Mouse (Mus musculus): ENCODE measurements around the gene Wdr74. TPM values are rescaled to one million over a fixed set of nuclear protein-coding genes. Genes with fewer than 3 reads are reported as not detected.
A peak's percentile ranks its signal among the peaks of the same experiment; 100 is the strongest.

Wdr74 gene
- polyA plus RNA-seq (2012; rRNA removed), result 55.5 and 57.6 TPM in 2 replicates

- Histone ChIP-seq H3K4me3 (replicated peaks; ENCODE audit: insufficient read depth, low read depth, low read length) (peak within 1 kb of the TSS; percentile 84), H3K27me3 (ENCODE audit: control insufficient read depth, insufficient read depth, low read length) (no peaks in the 10 kb centered on the region), H3K4me1 (ENCODE audit: control insufficient read depth, insufficient read depth, low read length) (peaks cover 2% of the 10 kb centered on the region; the same call in 1 of the 2 replicates), H3K27ac (ENCODE audit: insufficient read depth, low read length) (peak within 1 kb of the TSS; percentile 44; the same call in 1 of the 2 replicates)
- WGBS, result under 1% methylated on average over 32 of the region's 32 CpGs
- peak; percentile 92 to 94 for DNase-seq
- TF ChIP-seq POLR2A (IDR thresholded peaks at IDR 0.05; ENCODE audit: borderline replicate concordance, insufficient read depth, low read length), result peak; percentile 94
- no peak for TF ChIP-seq CTCF (IDR thresholded peaks at IDR 0.05; ENCODE audit: borderline replicate concordance, insufficient read depth, low read depth, low read length)
Measured at GRCm38 (mm10) chr19:8735389-8736159, at the start of gene Wdr74. Gene Wdr74 (plus strand): TSS chr19:8735827.

DNA sequence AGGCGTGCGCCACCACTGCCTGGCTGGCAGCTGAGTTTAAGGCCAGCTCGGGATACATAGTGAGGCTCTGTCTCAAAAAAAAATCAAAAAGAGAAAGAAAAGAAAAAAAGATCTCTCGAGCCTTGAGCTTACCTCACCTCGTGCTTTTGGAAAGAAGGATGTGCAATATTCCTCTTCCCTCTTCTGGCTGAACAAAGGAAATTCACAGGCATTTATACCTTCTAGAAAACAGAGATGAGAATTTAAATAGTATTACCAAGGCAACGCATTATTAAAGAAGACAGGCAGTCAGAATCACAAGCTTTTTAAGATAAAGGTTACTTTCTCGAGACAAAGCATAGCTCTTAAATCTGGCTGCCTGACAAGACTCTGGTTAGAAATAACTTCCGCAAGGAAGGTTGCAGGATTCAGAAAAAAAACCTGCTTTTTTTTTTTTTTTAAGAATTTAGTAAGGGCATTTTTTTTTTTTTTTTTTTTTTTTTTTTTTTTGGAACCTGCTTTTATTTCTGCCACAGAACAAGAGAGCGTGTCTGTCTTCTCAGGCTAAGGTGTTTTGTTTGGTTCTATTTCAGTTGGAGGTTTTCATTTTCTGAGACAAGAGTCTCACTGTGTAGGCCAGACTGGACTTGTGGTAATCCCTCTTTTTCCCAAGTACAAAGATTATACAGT is 43.6 kb upstream of the Wdr74 start:
- 52% methylated on average over 9 of the region's 9 CpGs for WGBS
- no peaks in the 10 kb centered on the region for H3K4me1 ChIP-seq (ENCODE audit: control insufficient read depth, insufficient read depth, low read length)
- TF ChIP-seq POLR2A (IDR thresholded peaks at IDR 0.05; ENCODE audit: borderline replicate concordance, insufficient read depth, low read length) (no peak), CTCF (IDR thresholded peaks at IDR 0.05; ENCODE audit: borderline replicate concordance, insufficient read depth, low read depth, low read length) (no peak)
- H3K27me3 ChIP-seq (ENCODE audit: control insufficient read depth, insufficient read depth, low read length), result no peaks in the 10 kb centered on the region
- no peak for DNase-seq
- H3K27ac ChIP-seq (ENCODE audit: insufficient read depth, low read length), result no peak overlapping the region
- no peak overlapping the region for H3K4me3 ChIP-seq (replicated peaks; ENCODE audit: insufficient read depth, low read depth, low read length)

GRCm38 (mm10) chr19:8692740-8693139 is 42.9 kb upstream of the Wdr74 start:
- no peak overlapping the region for H3K27ac ChIP-seq (ENCODE audit: insufficient read depth, low read length)
- WGBS, result 66% methylated on average over 5 of the region's 5 CpGs
- DNase-seq, result no peak
- no peaks in the 10 kb centered on the region for H3K4me1 ChIP-seq (ENCODE audit: control insufficient read depth, insufficient read depth, low read length)
- H3K4me3 ChIP-seq (replicated peaks; ENCODE audit: insufficient read depth, low read depth, low read length), result no peak overlapping the region
- no peaks in the 10 kb centered on the region for H3K27me3 ChIP-seq (ENCODE audit: control insufficient read depth, insufficient read depth, low read length)
- TF ChIP-seq POLR2A (IDR thresholded peaks at IDR 0.05; ENCODE audit: borderline replicate concordance, insufficient read depth, low read length), result no peak
- TF ChIP-seq CTCF (IDR thresholded peaks at IDR 0.05; ENCODE audit: borderline replicate concordance, insufficient read depth, low read depth, low read length), result no peak

GRCm38 (mm10) chr19:8695330-8695729 is 40.3 kb upstream of the Wdr74 start:
- TF ChIP-seq CTCF (IDR thresholded peaks at IDR 0.05; ENCODE audit: borderline replicate concordance, insufficient read depth, low read depth, low read length) (peak; percentile 15; the same call in 1 of the 2 replicates), POLR2A (IDR thresholded peaks at IDR 0.05; ENCODE audit: borderline replicate concordance, insufficient read depth, low read length) (no peak)
- no peaks in the 10 kb centered on the region for H3K4me1 ChIP-seq (ENCODE audit: control insufficient read depth, insufficient read depth, low read length)
- no peak overlapping the region for H3K27ac ChIP-seq (ENCODE audit: insufficient read depth, low read length)
- H3K4me3 ChIP-seq (replicated peaks; ENCODE audit: insufficient read depth, low read depth, low read length), result no peak overlapping the region
- 57% methylated on average over 6 of the region's 6 CpGs for WGBS
- no peaks in the 10 kb centered on the region for H3K27me3 ChIP-seq (ENCODE audit: control insufficient read depth, insufficient read depth, low read length)
- no peak for DNase-seq

GRCm38 (mm10) chr19:8699652-8700051 is 36.0 kb upstream of the Wdr74 start:
- no peak for DNase-seq
- Histone ChIP-seq H3K4me1 (ENCODE audit: control insufficient read depth, insufficient read depth, low read length) (no peaks in the 10 kb centered on the region), H3K27me3 (ENCODE audit: control insufficient read depth, insufficient read depth, low read length) (no peaks in the 10 kb centered on the region), H3K4me3 (replicated peaks; ENCODE audit: insufficient read depth, low read depth, low read length) (no peak overlapping the region), H3K27ac (ENCODE audit: insufficient read depth, low read length) (no peak overlapping the region)
- TF ChIP-seq POLR2A (IDR thresholded peaks at IDR 0.05; ENCODE audit: borderline replicate concordance, insufficient read depth, low read length), result no peak
- TF ChIP-seq CTCF (IDR thresholded peaks at IDR 0.05; ENCODE audit: borderline replicate concordance, insufficient read depth, low read depth, low read length), result no peak
- WGBS, result 72% methylated on average over 9 of the region's 9 CpGs

GRCm38 (mm10) chr19:8702458-8702857 is 33.2 kb upstream of the Wdr74 start:
- H3K27me3 ChIP-seq (ENCODE audit: control insufficient read depth, insufficient read depth, low read length), result no peaks in the 10 kb centered on the region
- H3K4me3 ChIP-seq (replicated peaks; ENCODE audit: insufficient read depth, low read depth, low read length), result no peak overlapping the region
- H3K27ac ChIP-seq (ENCODE audit: insufficient read depth, low read length), result no peak overlapping the region
- no peak for DNase-seq
- no peaks in the 10 kb centered on the region for H3K4me1 ChIP-seq (ENCODE audit: control insufficient read depth, insufficient read depth, low read length)
- TF ChIP-seq CTCF (IDR thresholded peaks at IDR 0.05; ENCODE audit: borderline replicate concordance, insufficient read depth, low read depth, low read length), result no peak
- TF ChIP-seq POLR2A (IDR thresholded peaks at IDR 0.05; ENCODE audit: borderline replicate concordance, insufficient read depth, low read length), result no peak
- 27% methylated on average over 3 of the region's 3 CpGs for WGBS

GRCm38 (mm10) chr19:8703571-8703970 is 32.1 kb upstream of the Wdr74 start:
- no peak overlapping the region for H3K27ac ChIP-seq (ENCODE audit: insufficient read depth, low read length)
- no peak overlapping the region for H3K4me3 ChIP-seq (replicated peaks; ENCODE audit: insufficient read depth, low read depth, low read length)
- 39% methylated on average over 4 of the region's 4 CpGs for WGBS
- TF ChIP-seq POLR2A (IDR thresholded peaks at IDR 0.05; ENCODE audit: borderline replicate concordance, insufficient read depth, low read length), result no peak
- no peak for TF ChIP-seq CTCF (IDR thresholded peaks at IDR 0.05; ENCODE audit: borderline replicate concordance, insufficient read depth, low read depth, low read length)
- DNase-seq, result no peak
- no peaks in the 10 kb centered on the region for H3K4me1 ChIP-seq (ENCODE audit: control insufficient read depth, insufficient read depth, low read length)
- H3K27me3 ChIP-seq (ENCODE audit: control insufficient read depth, insufficient read depth, low read length), result no peaks in the 10 kb centered on the region
